Mouse (Mus musculus): ENCODE results near the gene Kdsr.

Gene Kdsr

GRCm38 (mm10) chr1:106759572-106760435 lies at the start of gene Kdsr:
Gene Kdsr (minus strand): TSS chr1:106759727.
- in situ Hi-C loops (cut with MboI; ENCODE audit: unreplicated experiment in 2 of 2): no loop called here

- in situ Hi-C loops (cut with MboI; ENCODE audit: unreplicated experiment in 2 of 2): loop anchor here in 1 of 2 experiments (25.0 kb wide), 2 partner anchors 913 to 1063 kb away; no protein-coding TSS in a partner anchor
Observed at GRCm38 (mm10) chr1:106799931-106800330, 40.4 kb upstream of the Kdsr start.

GRCm38 (mm10) chr1:106799406-106799805 lies 39.9 kb upstream of the Kdsr start:
- in situ Hi-C loops (cut with MboI; ENCODE audit: unreplicated experiment in 2 of 2): loop anchor here in 1 of 2 experiments (25.0 kb wide), 1 partner anchor 1062 kb away; no protein-coding TSS in a partner anchor

GRCm38 (mm10) chr1:106796987-106797779 lies 37.7 kb upstream of the Kdsr start:
- in situ Hi-C loops (cut with MboI; ENCODE audit: unreplicated experiment in 2 of 2): loop anchor here in 1 of 2 experiments (25.0 kb wide), 1 partner anchor 1060 kb away; no protein-coding TSS in a partner anchor

- in situ Hi-C loops (cut with MboI; ENCODE audit: unreplicated experiment in 2 of 2): loop anchor here in 1 of 2 experiments (25.0 kb wide), 1 partner anchor 1059 kb away; no protein-coding TSS in a partner anchor
Observed at GRCm38 (mm10) chr1:106796542-106796924, 37.0 kb upstream of the Kdsr start, which contains the start of gene Vps4b. Gene Vps4b (minus strand): TSS chr1:106796728.

- in situ Hi-C loops (cut with MboI; ENCODE audit: unreplicated experiment in 2 of 2): loop anchor here in 1 of 2 experiments (25.0 kb wide), 1 partner anchor 1059 kb away; no protein-coding TSS in a partner anchor
Observed at GRCm38 (mm10) chr1:106795634-106796541, 36.4 kb upstream of the Kdsr start.

GRCm38 (mm10) chr1:106774896-106775295 lies 15.4 kb upstream of the Kdsr start:
- in situ Hi-C loops (cut with MboI; ENCODE audit: unreplicated experiment in 2 of 2): loop anchor here in 1 of 2 experiments (25.0 kb wide), 1 partner anchor 1038 kb away; no protein-coding TSS in a partner anchor

GRCm38 (mm10) chr1:106774092-106774491 lies 14.6 kb upstream of the Kdsr start:
- in situ Hi-C loops (cut with MboI; ENCODE audit: unreplicated experiment in 2 of 2): no loop called here

- in situ Hi-C loops (cut with MboI; ENCODE audit: unreplicated experiment in 2 of 2): no loop called here
Observed at GRCm38 (mm10) chr1:106768773-106769172, 9.2 kb upstream of the Kdsr start.

- in situ Hi-C loops (cut with MboI; ENCODE audit: unreplicated experiment in 2 of 2): no loop called here
Observed at GRCm38 (mm10) chr1:106765771-106766170, 6.2 kb upstream of the Kdsr start.

- in situ Hi-C loops (cut with MboI; ENCODE audit: unreplicated experiment in 2 of 2): no loop called here
Observed at GRCm38 (mm10) chr1:106764846-106765245, 5.3 kb upstream of the Kdsr start.

GRCm38 (mm10) chr1:106764281-106764680 lies 4.8 kb upstream of the Kdsr start:
- in situ Hi-C loops (cut with MboI; ENCODE audit: unreplicated experiment in 2 of 2): no loop called here

- in situ Hi-C loops (cut with MboI; ENCODE audit: unreplicated experiment in 2 of 2): no loop called here
Observed at GRCm38 (mm10) chr1:106760750-106761149, 1.2 kb upstream of the Kdsr start.

- in situ Hi-C loops (cut with MboI; ENCODE audit: unreplicated experiment in 2 of 2): no loop called here
Observed at GRCm38 (mm10) chr1:106758734-106759571, 574 bp downstream of the Kdsr start.

GRCm38 (mm10) chr1:106756633-106757032 lies 2.9 kb downstream of the Kdsr start:
- in situ Hi-C loops (cut with MboI; ENCODE audit: unreplicated experiment in 2 of 2): no loop called here

GRCm38 (mm10) chr1:106752013-106752412 lies 7.5 kb downstream of the Kdsr start:
- in situ Hi-C loops (cut with MboI; ENCODE audit: unreplicated experiment in 2 of 2): no loop called here

GRCm38 (mm10) chr1:106750656-106751055 lies 8.9 kb downstream of the Kdsr start:
- in situ Hi-C loops (cut with MboI; ENCODE audit: unreplicated experiment in 2 of 2): no loop called here

GRCm38 (mm10) chr1:106748555-106749315 lies 10.8 kb downstream of the Kdsr start:
- in situ Hi-C loops (cut with MboI; ENCODE audit: unreplicated experiment in 2 of 2): loop anchor here (10.0 to 25.0 kb wide), 3 partner anchors 66 to 861 kb away; no protein-coding TSS in a partner anchor
